Mouse (Mus musculus): ENCODE data around the gene Tpbgl.

GRCm38 (mm10) chr7:99590646-99591045 lies 36.3 kb downstream of the Tpbgl start:
- no peak for TF ChIP-seq CTCF (conservative IDR thresholded peaks at IDR 0.05; ENCODE audit: insufficient read depth, insufficient read length, low read depth, low read length)
- TF ChIP-seq POLR2A (IDR thresholded peaks at IDR 0.05; ENCODE audit: low read depth, low read length): no peak

All from kidney, adult 2 months (tissue).